Mouse (Mus musculus) monocyte, adult 2 months (primary cell): ENCODE results near the gene Sys1.

Experiments used
- DNase-seq, 2 experiments: peaks; one replicate each; pipeline ENCODE4 v3.0.0; 2022; ENCODE audit warnings: low spot score in 2 of 2, low read depth in 1 of 2

The Sys1 gene

DNA sequence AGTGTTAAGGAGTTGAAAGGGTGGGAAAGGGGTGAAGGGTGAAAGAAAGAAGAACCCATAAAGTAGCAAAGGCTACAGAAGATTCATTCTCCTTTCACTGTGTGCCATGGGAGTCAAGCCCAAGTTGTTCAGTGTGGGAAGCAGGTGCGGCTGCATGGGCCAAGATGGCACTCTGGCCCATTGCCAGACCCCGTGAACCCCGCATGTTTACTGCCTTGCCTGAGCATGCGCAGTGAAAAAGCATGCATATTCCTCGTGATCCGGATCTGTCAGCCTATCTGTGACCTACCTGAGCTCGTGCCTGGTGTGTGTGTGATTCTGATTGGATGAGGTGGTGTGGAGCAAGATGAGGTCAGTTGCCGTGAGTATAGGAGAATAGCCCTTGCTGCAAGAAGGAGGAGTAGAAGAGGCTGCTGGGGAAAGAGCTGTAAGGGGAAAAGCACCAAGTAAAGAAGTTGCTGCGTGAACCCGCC lies 66.6 kb downstream of the Sys1 start:
- no peak for DNase-seq

DNA sequence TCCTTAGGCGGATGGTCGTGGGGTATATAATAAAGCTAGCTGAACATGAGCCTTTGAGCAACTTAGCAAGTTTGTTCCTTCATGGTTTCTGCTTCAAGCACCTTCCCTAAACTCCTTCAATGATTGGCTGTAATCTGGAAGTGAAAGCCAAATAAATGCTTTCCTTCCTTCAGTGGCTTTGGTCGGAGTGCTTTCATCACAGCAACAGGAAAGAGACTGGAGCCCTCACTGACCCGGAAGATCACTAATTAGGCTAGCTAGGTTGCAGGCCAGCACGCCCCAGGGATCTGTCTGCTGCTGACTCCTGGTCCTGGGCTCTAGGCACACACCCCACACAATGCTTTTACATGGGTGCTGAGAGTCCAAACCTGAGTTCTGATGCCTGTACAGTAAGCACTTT lies 71.8 kb downstream of the Sys1 start:
- no peak for DNase-seq
